Mouse (Mus musculus): Measurements from ENCODE around the gene Rufy1.
"Not testable (repeated sequence)": the region's sequence is repeated elsewhere in the genome, so short reads cannot be mapped to it uniquely, and the experiment has no call there.

Gene Rufy1

DNA sequence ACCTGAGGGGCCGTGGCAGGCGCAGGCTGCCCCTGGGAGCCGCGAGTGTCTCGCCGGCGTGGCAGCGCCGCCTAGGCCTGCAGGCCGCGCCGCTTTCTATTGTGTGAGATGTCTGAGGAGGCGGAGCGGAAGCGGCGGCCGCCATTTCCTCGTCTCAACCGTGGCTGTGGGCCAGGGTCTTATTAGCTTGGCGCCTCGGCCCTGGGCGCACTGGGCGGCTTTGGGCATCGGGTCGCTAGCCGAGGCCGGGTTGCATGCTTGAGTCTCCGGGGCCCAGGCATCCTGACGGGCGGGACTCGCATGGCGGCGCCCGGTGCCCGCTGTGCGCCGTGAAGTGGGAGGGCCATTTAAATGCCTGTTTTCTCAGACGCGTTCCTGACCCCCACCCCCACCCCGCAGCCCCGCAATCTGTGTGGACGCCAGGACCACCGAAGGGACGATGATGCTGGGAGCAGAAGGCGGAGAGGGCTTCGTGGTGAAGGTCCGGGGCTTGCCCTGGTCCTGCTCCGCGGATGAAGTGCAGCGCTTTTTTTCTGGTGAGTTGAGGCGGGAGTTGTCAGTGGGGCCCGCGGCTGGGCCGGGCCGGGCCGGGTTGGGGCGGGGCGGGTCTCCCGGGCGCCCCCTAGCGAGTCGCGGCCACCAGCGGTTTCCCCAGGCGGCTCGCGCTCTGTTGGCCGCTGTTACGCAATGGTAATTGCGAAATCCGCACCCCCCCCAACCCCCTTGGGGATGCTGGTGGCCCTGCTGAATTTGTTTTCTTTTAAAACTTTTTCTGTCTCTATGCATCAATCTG lies 52.8 kb downstream of the Rufy1 start:
- peak; percentile 79 for DNase-seq

- peak; percentile 99 for DNase-seq
Observed at GRCm38 (mm10) chr11:50376911-50377891, 53.7 kb downstream of the Rufy1 start, which contains the start of gene Hnrnph1. Gene Hnrnph1, plus strand, starts transcription at chr11:50376990.

DNA sequence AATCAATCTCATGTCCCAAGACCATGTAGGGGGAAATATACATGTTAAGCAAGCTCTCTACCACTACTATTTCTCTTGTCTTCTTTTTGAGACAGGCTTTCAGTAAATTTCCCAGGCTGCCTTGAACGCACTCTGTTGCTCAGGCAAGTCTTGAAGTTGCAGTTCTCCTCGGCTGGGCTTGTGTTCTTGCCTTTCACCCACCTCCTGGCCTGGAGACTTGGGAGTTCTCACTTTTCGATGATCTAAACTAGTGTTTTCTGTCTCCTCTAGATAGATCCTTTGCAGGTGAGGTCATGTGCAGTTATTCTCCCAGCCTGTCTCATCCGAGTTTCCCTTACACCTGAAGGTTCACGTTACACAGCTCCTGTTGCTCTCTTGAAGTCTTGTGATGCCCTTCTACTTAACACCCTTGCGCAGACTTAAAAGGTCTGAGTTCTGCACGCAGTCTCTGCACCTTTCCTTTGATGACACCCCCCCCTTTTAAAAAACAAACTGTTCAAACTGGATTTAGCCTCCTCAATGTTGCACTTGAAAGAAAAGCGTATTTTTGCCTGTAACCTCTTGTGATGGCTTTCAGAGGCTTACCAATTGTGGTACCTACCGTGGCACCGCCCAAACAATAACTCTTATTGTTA lies 54.7 kb downstream of the Rufy1 start:
- no peak for DNase-seq

DNA sequence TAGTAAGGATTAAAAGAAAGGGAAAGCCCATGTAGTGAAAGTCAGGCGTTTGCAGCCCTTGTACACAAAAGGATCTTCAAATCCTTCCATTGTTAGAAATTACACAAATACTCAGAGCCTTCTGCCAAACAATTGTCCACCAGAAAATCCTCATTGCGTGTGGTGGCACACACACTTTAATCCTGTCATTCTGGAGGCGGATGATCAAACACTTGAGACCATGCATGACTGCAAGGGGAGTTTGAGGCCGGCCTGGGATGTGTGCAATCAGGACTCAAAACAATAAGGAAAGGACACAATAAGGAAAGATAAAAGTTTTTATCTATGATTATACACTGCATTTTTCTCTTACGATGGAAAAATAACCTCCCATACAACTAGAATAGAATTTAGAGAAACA lies 55.5 kb downstream of the Rufy1 start:
- DNase-seq = no peak

GRCm38 (mm10) chr11:50374286-50375015 lies 56.5 kb downstream of the Rufy1 start:
- DNase-seq = no peak

- DNase-seq = peak; percentile 0
Observed at GRCm38 (mm10) chr11:50373621-50374020, 57.3 kb downstream of the Rufy1 start.

GRCm38 (mm10) chr11:50373086-50373485 lies 57.8 kb downstream of the Rufy1 start:
- DNase-seq = no peak

- DNase-seq = no peak
Observed at GRCm38 (mm10) chr11:50371911-50372310, 59.0 kb downstream of the Rufy1 start.

DNA sequence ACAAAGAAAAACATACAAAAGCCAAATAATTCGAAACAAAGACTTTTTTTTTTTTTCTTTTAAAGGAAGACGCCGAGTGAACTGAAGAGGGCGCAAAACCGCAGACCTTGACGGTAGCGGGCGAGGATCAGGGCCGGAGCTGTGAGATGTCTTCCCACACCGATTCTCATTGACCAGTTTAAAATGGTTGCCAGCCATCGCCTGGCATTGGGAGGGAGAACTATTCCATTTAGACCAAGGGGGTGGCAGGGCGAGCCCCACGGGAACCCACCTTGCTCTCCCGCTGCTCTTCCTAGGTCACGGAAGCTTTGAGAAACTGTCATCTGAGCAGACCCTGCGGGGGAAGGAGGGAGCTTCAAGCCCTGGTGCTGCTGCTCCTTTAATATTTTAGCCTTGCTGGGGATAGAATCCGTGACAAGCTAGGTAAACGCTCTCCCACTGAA lies 59.5 kb downstream of the Rufy1 start:
- peak; percentile 9 for DNase-seq

DNA sequence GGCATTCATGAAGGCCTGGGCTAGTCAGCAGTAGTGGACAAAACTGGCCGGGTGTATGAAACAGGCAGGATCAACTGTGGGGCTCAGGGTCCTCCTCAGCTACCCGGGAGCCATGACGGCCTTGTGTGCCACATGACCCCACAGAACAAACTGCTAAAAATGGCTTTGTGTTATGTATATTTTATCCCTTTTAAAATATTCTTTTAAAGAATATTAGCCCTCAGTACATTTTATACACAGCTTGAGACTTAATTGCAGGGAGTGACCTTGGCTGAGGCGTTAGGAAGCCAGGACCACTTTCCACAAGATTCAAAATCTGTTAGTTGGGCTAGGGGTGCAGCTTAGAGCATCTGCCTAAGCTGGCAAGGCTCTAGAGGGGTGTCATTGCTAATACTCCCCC lies 60.0 kb downstream of the Rufy1 start:
- no peak for DNase-seq

DNA sequence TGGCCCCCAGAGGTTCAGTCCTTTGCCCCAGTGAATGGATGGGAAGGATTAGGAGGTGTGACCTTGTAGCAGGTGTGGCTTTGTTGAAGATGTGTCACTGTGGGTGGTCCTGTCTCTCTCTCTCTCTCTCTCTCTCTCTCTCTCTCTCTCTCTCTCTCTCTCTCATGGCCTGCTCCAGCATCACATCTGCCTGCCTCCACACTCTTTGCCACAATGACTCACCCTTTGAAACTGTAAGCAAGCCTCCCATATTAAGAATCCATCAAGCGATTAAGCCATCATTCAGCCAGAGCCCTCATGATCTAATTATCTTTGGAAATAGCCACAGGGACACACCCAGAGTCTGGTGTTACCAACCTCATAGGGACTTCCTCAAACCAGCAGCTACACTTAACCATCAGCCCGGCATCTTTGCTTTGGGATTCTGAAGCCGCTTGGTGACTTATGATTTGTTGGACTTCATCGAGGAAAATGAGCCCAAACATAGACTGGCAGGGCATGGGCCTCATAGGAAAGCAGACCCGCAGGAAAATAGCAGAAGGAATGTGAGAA lies 61.5 kb downstream of the Rufy1 start:
- DNase-seq = no peak

- no peak for DNase-seq
Observed at GRCm38 (mm10) chr11:50367531-50367930, 63.4 kb downstream of the Rufy1 start.

DNA sequence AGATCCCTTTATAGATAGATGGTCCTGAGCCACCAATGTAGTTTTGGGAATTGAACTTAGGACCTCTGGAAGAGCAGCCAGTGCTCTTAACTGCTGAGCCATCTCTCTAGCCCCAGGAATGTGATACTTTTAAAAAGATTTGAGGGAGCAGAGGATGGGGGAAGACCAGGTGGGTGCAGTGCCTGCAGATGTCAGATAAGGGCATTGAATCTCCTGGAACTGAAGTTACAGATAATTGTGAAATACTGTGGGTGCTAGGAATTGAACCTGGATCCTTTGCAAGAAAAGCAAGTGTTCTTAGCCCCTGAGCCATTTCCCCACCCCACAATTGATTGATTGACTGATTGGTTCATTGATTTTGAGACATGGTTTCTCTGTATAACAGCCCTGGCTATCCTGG lies 65.6 kb downstream of the Rufy1 start:
- no peak for DNase-seq

- DNase-seq = peak; percentile 64
Observed at GRCm38 (mm10) chr11:50364548-50364947, 66.4 kb downstream of the Rufy1 start.

DNA sequence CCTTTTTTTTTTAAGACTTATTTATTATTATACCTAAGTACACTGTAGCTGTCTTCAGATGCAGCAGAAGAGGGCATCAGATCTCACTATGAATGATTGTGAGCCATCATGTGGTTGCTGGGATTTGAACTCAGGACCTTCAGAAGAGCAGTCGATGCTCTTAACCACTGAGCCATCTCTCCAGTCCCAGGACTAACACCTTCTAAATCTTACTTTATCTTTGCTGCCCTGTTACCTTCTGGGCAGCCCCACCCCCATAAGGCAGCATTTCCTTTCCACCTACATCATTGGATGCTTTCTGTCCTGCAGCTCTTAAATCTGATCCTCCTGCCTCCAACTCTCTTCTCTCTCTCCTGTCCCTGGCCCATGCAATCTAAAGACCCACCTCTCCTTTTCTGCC lies 69.6 kb downstream of the Rufy1 start:
- not testable (repeated sequence) for DNase-seq

DNA sequence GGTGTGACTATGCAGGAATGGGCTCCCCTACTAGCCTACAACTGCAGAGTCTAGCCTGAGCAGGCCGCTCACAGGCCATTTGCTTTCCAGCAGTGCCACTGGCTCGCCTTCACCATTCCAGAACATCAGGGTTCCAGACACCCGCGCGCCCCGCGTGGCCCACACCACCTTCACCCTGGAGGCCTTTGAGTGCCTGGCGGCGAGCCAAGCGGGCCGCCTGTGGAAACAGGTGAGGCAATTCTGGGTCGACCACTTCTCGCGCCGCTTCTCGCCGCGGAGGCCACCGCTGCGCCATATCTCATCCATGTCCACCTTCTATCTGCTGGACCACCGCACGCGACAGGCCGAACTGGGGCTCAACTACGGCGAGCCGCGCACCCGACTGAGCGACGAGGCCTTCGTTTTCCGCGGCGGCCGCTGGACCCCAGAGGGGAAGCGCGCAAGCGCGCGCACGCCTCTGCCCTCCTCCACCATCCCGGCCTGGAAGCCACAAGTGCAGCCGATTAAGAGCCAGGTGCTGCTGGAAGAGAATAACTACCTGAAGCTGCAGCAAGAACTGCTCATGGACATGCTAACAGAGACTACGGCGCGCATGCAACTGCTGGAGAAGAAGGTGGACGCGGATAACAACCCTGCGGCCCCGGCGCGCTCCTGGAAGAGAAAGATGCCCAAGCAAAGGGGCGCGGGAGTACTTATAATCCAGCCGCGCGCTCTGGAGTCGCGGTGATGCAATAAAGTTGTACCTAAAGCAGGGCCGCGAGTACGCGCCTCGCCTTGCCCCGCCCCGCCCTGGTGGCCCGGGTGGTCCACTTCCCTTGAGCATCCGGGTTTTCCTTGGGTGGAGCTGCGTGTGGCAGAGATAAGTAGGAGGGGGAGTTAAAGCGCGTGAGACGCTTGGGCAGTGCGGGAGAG lies 71.7 kb downstream of the Rufy1 start:
- DNase-seq = peak; percentile 61

GRCm38 (mm10) chr11:50355395-50355794 lies 75.5 kb downstream of the Rufy1 start:
- no peak for DNase-seq

- DNase-seq = peak; percentile 94
Observed at GRCm38 (mm10) chr11:50354851-50355250, 76.1 kb downstream of the Rufy1 start.

DNA sequence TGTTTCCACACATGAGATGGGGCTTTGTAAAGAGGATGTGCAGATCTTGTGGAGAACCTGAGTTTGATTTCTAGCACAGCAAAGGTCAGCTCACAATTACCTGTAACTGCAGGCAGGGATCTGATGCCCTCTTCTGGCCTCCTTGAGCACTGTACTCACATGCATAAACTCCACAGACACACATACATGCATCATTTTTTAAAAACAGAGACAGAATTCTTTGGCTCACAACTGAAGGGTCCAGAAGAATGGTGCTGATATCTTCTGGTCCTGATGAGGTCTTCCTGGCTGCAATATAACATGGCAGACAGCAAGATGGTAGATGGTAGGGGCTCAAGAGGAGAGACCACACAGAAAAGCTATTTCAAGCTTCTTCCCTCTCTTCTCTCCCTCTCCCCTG lies 76.8 kb downstream of the Rufy1 start, which contains the start of gene Cby3:
Gene Cby3 (plus strand): TSS at position 301 of the 400 bp plus-strand sequence.
- DNase-seq = no peak

DNA sequence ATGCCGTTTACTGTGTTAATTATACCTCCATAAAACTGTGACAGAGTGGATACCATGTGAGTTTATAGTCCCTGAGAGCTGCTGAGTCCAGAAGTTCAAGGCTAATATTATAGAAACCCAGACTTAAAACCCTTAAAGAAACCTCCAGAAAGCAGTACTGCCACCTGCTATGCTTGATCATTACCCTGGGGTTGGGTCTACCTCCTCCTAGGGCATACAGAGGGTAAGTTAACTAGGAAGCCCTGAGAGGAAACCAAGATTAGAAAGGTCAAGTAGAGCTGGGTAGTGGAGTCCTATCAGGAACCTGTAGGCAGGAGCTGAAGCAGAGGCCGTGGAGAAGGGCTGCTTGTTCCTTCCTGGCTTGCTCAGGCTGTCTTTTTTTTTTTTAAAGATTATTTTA lies 78.7 kb downstream of the Rufy1 start:
- no peak for DNase-seq

All from kidney, adult 11 months (tissue).